Mouse (Mus musculus) G1E (cell line): ENCODE data around the gene Adgrg2.

Experiments
- CTCF ChIP-seq: IDR thresholded peaks from 2 replicates; pipeline ENCODE4 v1.5.1; 2012; ENCODE audit warnings: low read depth, low read length, inconsistent platforms, mixed read lengths
- GATA1 ChIP-seq: IDR thresholded peaks from 2 replicates; pipeline ENCODE4 v1.6.1; 2012; ENCODE audit warnings: borderline replicate concordance, low read length, inconsistent platforms, mixed read lengths
- POLR2AphosphoS5 ChIP-seq: IDR thresholded peaks from 2 replicates; pipeline ENCODE4 v1.6.1; 2012; ENCODE audit warnings: low read depth, low read length, inconsistent platforms; ENCODE audit not compliant: insufficient replicate concordance
- TAL1 ChIP-seq: conservative IDR thresholded peaks from 2 replicates; pipeline ENCODE4 v1.6.1; 2012; ENCODE audit warnings: low read depth, low read length, inconsistent platforms, mixed read lengths

DNA sequence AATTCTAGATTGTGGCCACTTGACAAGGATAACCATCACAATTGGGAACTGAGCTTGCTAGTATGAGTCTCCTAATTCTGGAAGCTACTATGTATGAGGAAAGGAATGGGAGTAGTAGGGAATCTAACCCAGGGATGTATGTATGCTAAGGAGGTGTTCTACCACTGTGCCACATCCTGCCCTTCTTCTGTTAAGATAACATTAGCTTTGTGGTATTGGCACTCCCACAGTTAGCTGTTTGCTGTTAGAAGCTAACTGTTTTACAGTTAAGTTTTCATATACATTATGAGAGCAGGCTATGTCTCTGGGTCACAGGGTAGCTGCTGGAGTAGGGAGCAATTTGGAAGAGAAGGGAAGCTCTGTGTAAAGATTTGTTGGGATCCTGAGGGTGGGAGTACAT is 125.5 kb downstream of the Adgrg2 start:
- no peak for TF ChIP-seq CTCF
- TF ChIP-seq POLR2AphosphoS5 = no peak
- no peak for TF ChIP-seq TAL1
- no peak for TF ChIP-seq GATA1
